Mouse (Mus musculus): ENCODE measurements around the gene Wars2.

Gene Wars2

GRCm38 (mm10) chr3:99140940-99141854 is at the start of gene Wars2:
Gene Wars2, plus strand, starts transcription at chr3:99141068.
- DNase-seq (ENCODE audit: low spot score): peak; percentile 85

GRCm38 (mm10) chr3:99096816-99097215 is 44.1 kb upstream of the Wars2 start:
- DNase-seq (ENCODE audit: low spot score): no peak

- DNase-seq (ENCODE audit: low spot score): no peak
Measured at GRCm38 (mm10) chr3:99110353-99111213, 30.3 kb upstream of the Wars2 start.

GRCm38 (mm10) chr3:99111214-99111608 is 29.7 kb upstream of the Wars2 start:
- no peak for DNase-seq (ENCODE audit: low spot score)

GRCm38 (mm10) chr3:99113266-99113837 is 27.5 kb upstream of the Wars2 start:
- DNase-seq (ENCODE audit: low spot score): no peak

- DNase-seq (ENCODE audit: low spot score): no peak
Measured at GRCm38 (mm10) chr3:99120942-99121341, 19.9 kb upstream of the Wars2 start.

GRCm38 (mm10) chr3:99130521-99130920 is 10.3 kb upstream of the Wars2 start:
- no peak for DNase-seq (ENCODE audit: low spot score)

GRCm38 (mm10) chr3:99131973-99132372 is 8.9 kb upstream of the Wars2 start:
- DNase-seq (ENCODE audit: low spot score): no peak

GRCm38 (mm10) chr3:99133913-99134312 is 7.0 kb upstream of the Wars2 start:
- DNase-seq (ENCODE audit: low spot score): no peak

- no peak for DNase-seq (ENCODE audit: low spot score)
Measured at GRCm38 (mm10) chr3:99147886-99148285, 7.0 kb downstream of the Wars2 start.

GRCm38 (mm10) chr3:99149035-99149434 is 8.2 kb downstream of the Wars2 start:
- no peak for DNase-seq (ENCODE audit: low spot score)

GRCm38 (mm10) chr3:99156286-99156685 is 15.4 kb downstream of the Wars2 start:
- DNase-seq (ENCODE audit: low spot score): no peak

GRCm38 (mm10) chr3:99156987-99157386 is 16.1 kb downstream of the Wars2 start:
- no peak for DNase-seq (ENCODE audit: low spot score)

GRCm38 (mm10) chr3:99157451-99158015 is 16.7 kb downstream of the Wars2 start:
- DNase-seq (ENCODE audit: low spot score): no peak

- DNase-seq (ENCODE audit: low spot score): no peak
Measured at GRCm38 (mm10) chr3:99160016-99160415, 19.1 kb downstream of the Wars2 start.

GRCm38 (mm10) chr3:99162191-99162590 is 21.3 kb downstream of the Wars2 start:
- no peak for DNase-seq (ENCODE audit: low spot score)

GRCm38 (mm10) chr3:99167734-99168133 is 26.9 kb downstream of the Wars2 start:
- DNase-seq (ENCODE audit: low spot score): no peak

- DNase-seq (ENCODE audit: low spot score): no peak
Measured at GRCm38 (mm10) chr3:99173178-99173577, 32.3 kb downstream of the Wars2 start.

- DNase-seq (ENCODE audit: low spot score): no peak
Measured at GRCm38 (mm10) chr3:99174658-99175304, 33.9 kb downstream of the Wars2 start.

GRCm38 (mm10) chr3:99183355-99184016 is 42.6 kb downstream of the Wars2 start:
- DNase-seq (ENCODE audit: low spot score): no peak

GRCm38 (mm10) chr3:99184373-99184772 is 43.5 kb downstream of the Wars2 start:
- DNase-seq (ENCODE audit: low spot score): no peak
